Mouse (Mus musculus) T-helper 1 cell (primary cell): Measurements from ENCODE around the gene Tnnc2.

Experiments used
- in situ Hi-C: fragments of 300-600 bp; cut with MboI, MseI; formaldehyde crosslinking; loops from one replicate; pipeline ENCODE4 v1.15.1; 2025; ENCODE audit warnings: high pct_unique_total_duplicates

The Tnnc2 gene

DNA sequence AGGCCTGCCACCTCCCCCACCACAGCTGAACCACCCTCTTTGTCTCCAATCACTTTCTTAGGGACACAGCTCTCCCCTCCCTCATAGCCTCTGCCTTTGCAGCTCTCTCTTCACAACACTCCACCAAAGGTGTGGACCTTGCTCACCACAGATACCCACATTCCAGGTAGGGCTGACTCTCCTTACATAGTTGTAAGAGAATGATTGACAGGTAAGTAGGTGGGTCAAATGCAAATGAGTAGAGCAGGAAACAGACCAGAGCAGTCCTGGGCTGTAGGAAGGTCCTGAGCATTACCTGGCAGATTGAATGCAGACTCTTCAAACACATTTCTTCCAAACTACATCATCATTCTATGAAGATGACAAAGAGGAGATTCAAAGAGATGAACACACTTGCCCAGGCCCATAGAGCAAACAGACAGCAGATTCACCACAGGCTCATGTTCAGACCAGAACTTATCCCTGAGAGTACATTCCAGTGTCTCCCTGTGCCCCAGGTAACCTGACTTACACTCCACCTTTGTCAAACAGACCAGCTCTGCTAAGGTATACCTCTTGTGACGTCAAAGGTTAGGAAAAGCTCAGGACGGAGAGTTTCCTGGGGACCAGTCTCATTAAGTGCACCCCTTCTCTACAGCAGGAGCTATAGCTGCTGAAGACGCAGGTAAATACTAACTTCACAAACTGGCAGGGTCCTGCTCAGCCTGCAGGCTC, 42.2 kb downstream of the Tnnc2 start:
- in situ Hi-C loops: no loop called here

DNA sequence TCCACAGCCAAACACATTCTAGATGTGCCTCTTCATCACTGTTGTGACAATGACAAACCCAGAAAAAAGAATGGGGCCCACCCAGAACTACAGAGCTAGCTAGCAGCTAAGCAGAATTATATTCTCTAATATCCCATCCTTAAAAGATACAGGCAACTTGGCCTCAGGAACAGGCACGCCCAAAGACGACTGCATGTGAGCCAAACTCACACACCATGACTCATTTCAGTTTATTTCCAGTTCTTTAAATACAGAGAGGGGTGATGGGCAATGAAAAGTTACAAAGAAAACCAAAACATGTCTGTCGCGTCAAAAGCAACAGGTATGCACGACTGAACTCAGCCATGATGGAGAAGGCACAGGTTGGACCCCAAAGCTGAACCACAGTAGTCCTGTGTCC, 44.3 kb downstream of the Tnnc2 start:
- in situ Hi-C loops: no loop called here

DNA sequence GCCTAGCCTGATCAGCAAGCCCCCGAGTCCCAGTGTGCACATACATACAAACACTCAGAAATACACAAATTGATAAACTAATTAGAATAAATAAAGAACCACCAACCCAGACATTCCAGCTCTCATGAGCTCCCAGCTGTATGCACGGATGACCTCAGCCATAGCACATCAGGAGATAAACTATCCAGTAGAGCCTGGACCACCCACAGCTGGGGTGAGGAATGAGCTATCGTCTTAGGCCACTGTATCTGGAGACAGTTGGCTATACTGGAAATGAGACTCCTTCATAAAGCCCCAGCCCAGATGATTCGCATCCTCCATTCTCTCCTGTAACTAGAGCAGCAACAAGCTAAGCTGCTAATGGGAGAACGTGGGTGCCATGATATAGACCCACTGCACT, 44.9 kb downstream of the Tnnc2 start:
- in situ Hi-C loops: no loop called here

DNA sequence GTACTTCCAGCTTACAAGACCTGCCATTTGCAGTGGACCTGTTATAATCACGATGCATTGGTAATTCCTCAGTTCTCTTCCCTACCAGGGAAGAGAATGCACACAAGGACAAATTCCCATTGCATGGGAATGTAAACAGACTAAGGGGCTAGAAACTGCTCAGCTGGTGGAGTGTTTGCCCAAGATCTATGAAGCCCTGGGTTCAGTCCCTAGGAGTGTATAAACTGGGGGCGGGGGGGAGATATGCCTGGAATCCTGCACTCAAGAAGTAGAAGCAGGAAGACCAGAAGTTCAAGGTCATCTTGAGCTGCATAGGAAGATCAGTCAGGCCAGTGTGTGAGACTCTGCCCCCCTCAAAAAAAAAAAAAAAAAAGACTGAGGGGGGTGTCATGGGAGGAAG, 46.5 kb downstream of the Tnnc2 start:
- in situ Hi-C loops: no loop called here

DNA sequence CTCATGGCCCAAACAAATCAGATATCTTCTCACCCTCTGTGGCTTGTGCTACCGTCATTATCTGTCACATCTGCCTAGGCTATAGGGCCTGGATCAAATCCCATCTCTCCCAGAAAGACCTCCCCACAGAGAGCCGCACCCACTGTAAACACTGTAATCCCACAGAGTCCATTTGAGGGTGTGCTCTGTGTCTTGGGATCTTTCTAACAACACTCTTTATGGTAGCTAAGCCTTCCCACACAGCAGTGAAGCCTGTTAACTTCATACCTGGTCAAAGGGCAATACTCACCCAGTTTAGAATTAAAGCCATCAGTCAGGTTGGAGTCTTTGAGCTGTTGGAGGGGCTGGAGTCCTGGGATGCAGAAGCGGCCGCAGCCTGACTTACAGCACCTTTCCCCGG, 48.0 kb downstream of the Tnnc2 start:
- in situ Hi-C loops: no loop called here
